In the genomic region with DNA sequence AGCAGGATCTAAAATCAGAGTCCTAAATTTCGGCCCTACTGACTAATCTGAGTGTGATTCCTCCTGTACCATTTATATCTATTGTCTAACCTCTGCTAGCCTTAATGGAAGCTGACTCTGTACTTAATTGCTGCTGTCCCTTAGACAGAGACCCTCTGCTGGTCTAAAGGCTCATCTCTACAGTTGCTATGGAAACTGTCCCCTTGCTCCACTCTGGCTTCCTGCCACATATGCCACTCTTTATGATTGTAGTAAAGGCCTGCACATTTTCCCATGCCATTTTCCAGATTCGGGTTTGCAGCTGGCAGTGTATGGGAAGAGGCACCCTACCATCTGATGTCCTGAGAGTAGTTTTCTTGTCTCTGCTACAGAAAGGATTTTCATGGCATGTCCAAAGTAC, we compare ENCODE assay signal across 14 mouse cellular contexts. TPM values are rescaled to one million over a fixed set of nuclear protein-coding genes. Genes with fewer than 3 reads are reported as not detected.
DNase-seq lines count a peak whose midpoint lies in the region; ATAC-seq and TF ChIP-seq lines count a peak whose summit lies in the region.
"Had no signal": no experiment of that assay in that cellular context is flagged by ENCODE, and none has a peak within 500 bp of the region (broad histone marks: within the 10 kb centered on the region; RNA-seq: fewer than 3 reads in every experiment).

No protein-coding gene starts in this region.

- peaks cover 9% of the 10 kb centered on the region; the same call in 1 of the 2 replicates for H3K4me1 ChIP-seq in forebrain, postnatal 0 days (ENCODE audit: insufficient read depth)
- H3K4me1 ChIP-seq in midbrain, postnatal 0 days (ENCODE audit: insufficient read depth, low read length) = peaks cover 11% of the 10 kb centered on the region; the same call in 1 of the 2 replicates

- DNase-seq in cerebellum, adult 9-11 months = peak; percentile 42
- DNase-seq in brain, embryonic 14.5 days (ENCODE audit: low read depth) = peak; percentile 78
- peak; percentile 39 for DNase-seq in forebrain, postnatal 0 days
- DNase-seq in midbrain, postnatal 0 days (ENCODE audit: low spot score) = peak; percentile 77
- DNase-seq in thymus, adult 18-20 months = no peak
- no peak for DNase-seq in gastrocnemius, adult 8-10 months (ENCODE audit: low spot score in 2 of 2)
- DNase-seq: adrenal gland, adult 2 months; heart, adult 18-20 months; thymus, adult 2 months had no signal

- H3K9ac ChIP-seq in forebrain, postnatal 0 days = no peak overlapping the region
- H3K9ac ChIP-seq in midbrain, postnatal 0 days (replicated peaks; ENCODE audit: low read length, poor library complexity, severe bottlenecking) = 0 out of 2 replicates have a peak overlapping the region, but pooled peaks have one; percentile 8
- H3K9ac ChIP-seq: liver, embryonic 12.5 days had no signal

- no peaks in the 10 kb centered on the region for H3K36me3 ChIP-seq in forebrain, postnatal 0 days (ENCODE audit: insufficient read depth)
- no peaks in the 10 kb centered on the region for H3K36me3 ChIP-seq in midbrain, postnatal 0 days (ENCODE audit: insufficient read depth, low read length)
- H3K36me3 ChIP-seq: liver, embryonic 12.5 days had no signal

- no peak for TF ChIP-seq CTCF in brain, embryonic 14.5 days (IDR thresholded peaks at IDR 0.05; ENCODE audit: borderline replicate concordance, extremely low read depth, insufficient read depth, insufficient read length)
- no peak for TF ChIP-seq CTCF in forebrain, postnatal 0 days (IDR thresholded peaks at IDR 0.05; ENCODE audit: low read depth)
- TF ChIP-seq CTCF in midbrain, postnatal 0 days (IDR thresholded peaks at IDR 0.05) = no peak

- no peak overlapping the region for H3K4me2 ChIP-seq in forebrain, postnatal 0 days (ENCODE audit: low read depth)
- H3K4me2 ChIP-seq in midbrain, postnatal 0 days (ENCODE audit: low read depth, low read length, poor library complexity, severe bottlenecking) = peak overlapping the region; percentile 9; the same call in 1 of the 2 replicates
- H3K4me2 ChIP-seq: liver, embryonic 12.5 days had no signal

- no peak for TF ChIP-seq POLR2A in brain, embryonic 14.5 days (IDR thresholded peaks at IDR 0.05; ENCODE audit: borderline replicate concordance, extremely low read depth, insufficient read depth, insufficient read length, poor library complexity, severe bottlenecking)

- no peak for ATAC-seq in cerebellum, adult (ENCODE audit: insufficient number of reproducible peaks, low FRiP score, low TSS enrichment)
- no peak for ATAC-seq in forebrain, postnatal 0 days
- no peak for ATAC-seq in midbrain, postnatal 0 days (ENCODE audit: low FRiP score)
- no peak for ATAC-seq in granulocyte monocyte progenitor cell, adult 5-6 weeks (replicated peaks; ENCODE audit: poor library complexity, severe bottlenecking)
- ATAC-seq: liver, embryonic 12.5 days had no signal

- no peaks in the 10 kb centered on the region for H3K9me3 ChIP-seq in forebrain, postnatal 0 days (ENCODE audit: low read length)
- H3K9me3 ChIP-seq in midbrain, postnatal 0 days (ENCODE audit: low read length) = no peaks in the 10 kb centered on the region
- H3K9me3 ChIP-seq: liver, embryonic 12.5 days; megakaryocyte, embryonic 14.5 days had no signal

- H3K4me3 ChIP-seq in forebrain, postnatal 0 days (ENCODE audit: low read depth, low read length) = no peak overlapping the region
- no peak overlapping the region for H3K4me3 ChIP-seq in midbrain, postnatal 0 days (ENCODE audit: low read depth, low read length)
- H3K4me3 ChIP-seq: layer of hippocampus, adult 2 months; liver, embryonic 12.5 days; megakaryocyte, embryonic 14.5 days had no signal

- 28% methylated on average over 2 of the region's 2 CpGs for WGBS in forebrain, postnatal 0 days
- 30% methylated on average over 2 of the region's 2 CpGs for WGBS in midbrain, postnatal 0 days

- no peaks in the 10 kb centered on the region for H3K27me3 ChIP-seq in forebrain, postnatal 0 days (ENCODE audit: insufficient read depth, low read length)
- no peaks in the 10 kb centered on the region for H3K27me3 ChIP-seq in midbrain, postnatal 0 days (ENCODE audit: insufficient read depth, low read length)

- H3K27ac ChIP-seq in forebrain, postnatal 0 days (ENCODE audit: low read depth, low read length) = peak overlapping the region; percentile 72; the same call in 1 of the 2 replicates
- peak overlapping the region; percentile 93 for H3K27ac ChIP-seq in midbrain, postnatal 0 days (ENCODE audit: low read depth, low read length)
- H3K27ac ChIP-seq: liver, embryonic 12.5 days had no signal

RNA-seq across cellular contexts. Expression of gene Map1a, which starts 1.6 kb away (rescaled TPM):
- 13.7 and 23.4 TPM in 2 replicates for polyA plus RNA-seq in brain, embryonic 14.5 days (2012; rRNA removed)
- total RNA-seq in forebrain, postnatal 0 days (2014; rRNA removed) = 75.6 and 76.0 TPM in 2 replicates
- 18.1 and 27.4 TPM in 2 replicates for polyA plus RNA-seq in forebrain, postnatal 0 days (2015; fragmentation: Nextera tagmentation; extraction: Ambion mirVana)
- total RNA-seq in midbrain, postnatal 0 days (2014; rRNA removed) = 137 and 154 TPM in 2 replicates
- 48.1 and 49.4 TPM in 2 replicates for polyA plus RNA-seq in midbrain, postnatal 0 days (2015; fragmentation: Nextera tagmentation; extraction: Ambion mirVana)
- not detected in 2 replicates for total RNA-seq in granulocyte monocyte progenitor cell, adult 5-6 weeks (2014; fragmentation: Nextera tagmentation)
- 0.04 TPM in 1 of 2 replicates, not detected in the other for total RNA-seq in granulocyte monocyte progenitor cell, adult 5-6 weeks (2017)
- 10 to 100 TPM in 3 of 4 experiments, 1 to 10 TPM in 1; 7.9 to 12.2 (median 10.8) TPM for total RNA-seq in gastrocnemius, adult 8-10 months (2022)

RNA-seq across cellular contexts. Expression of gene Trp53bp1, which starts 16.6 kb away (rescaled TPM):
- polyA plus RNA-seq in brain, embryonic 14.5 days (2012; rRNA removed) = 142 and 175 TPM in 2 replicates
- total RNA-seq in forebrain, postnatal 0 days (2014; rRNA removed) = 154 and 183 TPM in 2 replicates
- 49.9 and 80.9 TPM in 2 replicates for polyA plus RNA-seq in forebrain, postnatal 0 days (2015; fragmentation: Nextera tagmentation; extraction: Ambion mirVana)
- 262 and 292 TPM in 2 replicates for total RNA-seq in midbrain, postnatal 0 days (2014; rRNA removed)
- 90.3 and 93.3 TPM in 2 replicates for polyA plus RNA-seq in midbrain, postnatal 0 days (2015; fragmentation: Nextera tagmentation; extraction: Ambion mirVana)
- 30.9 and 43.3 TPM in 2 replicates for total RNA-seq in granulocyte monocyte progenitor cell, adult 5-6 weeks (2014; fragmentation: Nextera tagmentation)
- total RNA-seq in granulocyte monocyte progenitor cell, adult 5-6 weeks (2017) = 33.3 and 43.6 TPM in 2 replicates
- 10 to 100 TPM; 16.4 to 33.0 (median 23.5) TPM for total RNA-seq in gastrocnemius, adult 8-10 months (2022)

Comparison
In these comparisons a context has a peak if more than half of its experiments do, and no peak if none do; other contexts are left out.
1. DNase-seq: peak in cerebellum, adult 9-11 months (single experiment), brain, embryonic 14.5 days (single experiment), forebrain, postnatal 0 days (single experiment) and midbrain, postnatal 0 days (single experiment); none in thymus, adult 18-20 months (0 of 2) and gastrocnemius, adult 8-10 months (0 of 2).
2. RNA of gene Map1a, which starts 1.6 kb away (total RNA-seq): 137 to 154 TPM in midbrain, postnatal 0 days, 75.6 to 76.0 TPM in forebrain, postnatal 0 days and 7.9 to 12.2 TPM in gastrocnemius, adult 8-10 months; 0.04 TPM in granulocyte monocyte progenitor cell, adult 5-6 weeks; every median in the first group is over 4 times any median in the second.